ENCODE assay signal across 8 mouse cellular contexts in genomic region chr6:42372816-42373547, GRCm38 (mm10). TPM values are rescaled to one million over a fixed set of nuclear protein-coding genes. Genes with fewer than 3 reads are reported as not detected.
DNase-seq lines count a peak whose midpoint lies in the region; ATAC-seq and TF ChIP-seq lines count a peak whose summit lies in the region.

TSS of gene Epha1 (minus strand) at chr6:42373268.

- under 1% methylated on average over 36 of the region's 36 CpGs for WGBS in forebrain, embryonic 14.5 days
- 1% methylated on average over 36 of the region's 36 CpGs for WGBS in intestine, embryonic 14.5 days
- WGBS in liver, embryonic 14.5 days (ENCODE audit: insufficient replicate concordance) = under 1% methylated on average over 35 of the region's 36 CpGs

- peak within 1 kb of the TSS; percentile 52 for H3K9ac ChIP-seq in forebrain, embryonic 14.5 days (ENCODE audit: low read length)
- H3K9ac ChIP-seq in intestine, embryonic 14.5 days (ENCODE audit: low read length) = peak within 1 kb of the TSS; percentile 22
- H3K9ac ChIP-seq in liver, embryonic 14.5 days (replicated peaks) = 0 out of 2 replicates have a peak within 1 kb of the TSS, but pooled peaks have one; percentile 7

- ATAC-seq in CD4-positive, CD25-positive, alpha-beta regulatory T cell, adult 4 months = peak; percentile 76
- peak; percentile 37 for ATAC-seq in cerebellum, adult (ENCODE audit: insufficient number of reproducible peaks, low FRiP score, low TSS enrichment)
- peak; percentile 66 for ATAC-seq in forebrain, embryonic 14.5 days
- ATAC-seq in intestine, embryonic 14.5 days (replicated peaks; ENCODE audit: low FRiP score, low TSS enrichment, low read depth) = peak; percentile 91
- peak; percentile 79 for ATAC-seq in liver, embryonic 14.5 days (ENCODE audit: insufficient read depth)

- H3K27ac ChIP-seq in forebrain, embryonic 14.5 days (ENCODE audit: low read depth, low read length) = no peak within 1 kb of the TSS
- no peak within 1 kb of the TSS for H3K27ac ChIP-seq in intestine, embryonic 14.5 days (ENCODE audit: low read depth)
- no peak within 1 kb of the TSS; the same call in 1 of the 2 replicates for H3K27ac ChIP-seq in liver, embryonic 14.5 days

- peak within 1 kb of the TSS; percentile 36 for H3K4me3 ChIP-seq in forebrain, embryonic 14.5 days (ENCODE audit: low read depth, low read length)
- peak within 1 kb of the TSS; percentile 34 for H3K4me3 ChIP-seq in intestine, embryonic 14.5 days (ENCODE audit: low read depth, low read length)
- peak within 1 kb of the TSS; percentile 50 for H3K4me3 ChIP-seq in liver, embryonic 14.5 days (ENCODE audit: insufficient read depth in 1 of 2, low read depth in 2 of 2, low read length in 2 of 2)

- TF ChIP-seq CTCF in liver, embryonic 14.5 days (IDR thresholded peaks at IDR 0.05; ENCODE audit: low read depth) = peak; percentile 33; the same call in 1 of the 2 replicates

- 0 out of 2 replicates have a peak, but pooled peaks cover 5% of the 10 kb centered on the region for H3K4me1 ChIP-seq in forebrain, embryonic 14.5 days (ENCODE audit: control insufficient read depth, insufficient read depth, low read length)
- peaks cover 12% of the 10 kb centered on the region; the same call in 1 of the 2 replicates for H3K4me1 ChIP-seq in intestine, embryonic 14.5 days (replicated peaks; ENCODE audit: control insufficient read depth, insufficient read depth, low read length)
- H3K4me1 ChIP-seq in liver, embryonic 14.5 days (replicated peaks; ENCODE audit: control insufficient read depth in 2 of 2, insufficient read depth in 2 of 2, low read length in 1 of 2) = peaks cover 0 to 2% of the 10 kb centered on the region in 2 experiments; a peak in 2 of 4 replicates

- H3K36me3 ChIP-seq in forebrain, embryonic 14.5 days (ENCODE audit: control insufficient read depth, insufficient read depth, low read length) = no peaks in the 10 kb centered on the region
- no peaks in the 10 kb centered on the region for H3K36me3 ChIP-seq in intestine, embryonic 14.5 days (ENCODE audit: control insufficient read depth, insufficient read depth, low read length)
- H3K36me3 ChIP-seq in liver, embryonic 14.5 days (replicated peaks; ENCODE audit: control insufficient read depth, insufficient read depth, low read depth) = no peaks in the 10 kb centered on the region

- H3K9me3 ChIP-seq in forebrain, embryonic 14.5 days (replicated peaks; ENCODE audit: control insufficient read depth, low read length) = no peaks in the 10 kb centered on the region
- H3K9me3 ChIP-seq in intestine, embryonic 14.5 days (ENCODE audit: control insufficient read depth, low read length) = no peaks in the 10 kb centered on the region
- no peaks in the 10 kb centered on the region for H3K9me3 ChIP-seq in liver, embryonic 14.5 days (ENCODE audit: control insufficient read depth, low read length)

- peak; percentile 64 for DNase-seq in 3T3-L1 (ENCODE audit: low read depth, low spot score)
- peak; percentile 78 for DNase-seq in forebrain, embryonic 14.5 days (ENCODE audit: low spot score)
- peak; percentile 85 for DNase-seq in intestine, embryonic 14.5 days (ENCODE audit: low spot score)
- no peak for DNase-seq in liver, embryonic 14.5 days (ENCODE audit: low read depth in 3 of 3, low spot score in 3 of 3)
- DNase-seq in natural killer cell, adult 2 months (ENCODE audit: low spot score in 2 of 2) = peak; percentile 36 to 62
- peak; percentile 86 for DNase-seq in yolk sac, embryonic 10.5 days (ENCODE audit: low spot score)

- peaks cover 4% of the 10 kb centered on the region; the same call in 1 of the 2 replicates for H3K27me3 ChIP-seq in forebrain, embryonic 14.5 days (replicated peaks; ENCODE audit: control insufficient read depth, insufficient read depth, low read length)
- H3K27me3 ChIP-seq in intestine, embryonic 14.5 days (replicated peaks; ENCODE audit: control insufficient read depth, insufficient read depth, low read length) = no peaks in the 10 kb centered on the region
- no peaks in the 10 kb centered on the region for H3K27me3 ChIP-seq in liver, embryonic 14.5 days (ENCODE audit: control insufficient read depth, insufficient read depth, low read length)

- no peak for TF ChIP-seq EP300 in liver, embryonic 14.5 days (IDR thresholded peaks at IDR 0.05; ENCODE audit: low read depth)

- peak within 1 kb of the TSS; percentile 80 for H3K4me2 ChIP-seq in forebrain, embryonic 14.5 days (ENCODE audit: low read length)
- peak within 1 kb of the TSS; percentile 60 for H3K4me2 ChIP-seq in intestine, embryonic 14.5 days (ENCODE audit: low read length)
- H3K4me2 ChIP-seq in liver, embryonic 14.5 days (ENCODE audit: low read depth) = peak within 1 kb of the TSS; percentile 61

RNA-seq across cellular contexts. Expression of gene Epha1, which starts in this region (rescaled TPM):
- 1 to 10 TPM in 1 of 2 experiments, under 1 TPM in 1; 0.98 to 1.2 TPM for polyA plus RNA-seq in CD4-positive, CD25-positive, alpha-beta regulatory T cell, adult 4 months (2017; shearing (Covaris generic))
- polyA plus RNA-seq in forebrain, embryonic 14.5 days (2014; fragmentation: Nextera tagmentation; extraction: Ambion mirVana) = 0.05 and 0.07 TPM in 2 replicates
- 2.5 and 2.6 TPM in 2 replicates for polyA plus RNA-seq in intestine, embryonic 14.5 days (2014; fragmentation: Nextera tagmentation; extraction: Ambion mirVana)
- 3.5 and 4.0 TPM in 2 replicates for polyA plus RNA-seq in liver, embryonic 14.5 days (2012; rRNA removed)
- polyA plus RNA-seq in liver, embryonic 14.5 days (2014; fragmentation: Nextera tagmentation; extraction: Ambion mirVana) = 1.4 and 1.7 TPM in 2 replicates

Comparison
In these comparisons a context has a peak if more than half of its experiments do, and no peak if none do; other contexts are left out.
1. Peak in DNase-seq, ATAC-seq, H3K4me3 ChIP-seq, H3K9ac ChIP-seq and H3K4me2 ChIP-seq in forebrain, embryonic 14.5 days; RNA of the gene not detected or under 1 TPM.
2. DNase-seq: peak in 3T3-L1 (single experiment), intestine, embryonic 14.5 days (single experiment), natural killer cell, adult 2 months (2 of 2) and yolk sac, embryonic 10.5 days (single experiment); none in liver, embryonic 14.5 days (0 of 3).
3. ATAC-seq: peak in every context shown above with its lines; median percentile 91 in intestine, embryonic 14.5 days; 79 in liver, embryonic 14.5 days; 76 in CD4-positive, CD25-positive, alpha-beta regulatory T cell, adult 4 months; 66 in forebrain, embryonic 14.5 days; 37 in cerebellum, adult.
4. Peak in every context shown above with its lines, with median percentiles within 50 percentile points of each other: H3K4me2 ChIP-seq, H3K4me3 ChIP-seq and H3K9ac ChIP-seq.